Mouse (Mus musculus): Measurements from ENCODE around the gene Rpp38. TPM values are rescaled to one million over a fixed set of nuclear protein-coding genes. Genes with fewer than 3 reads are reported as not detected.
A peak's percentile ranks its signal among the peaks of the same experiment; 100 is the strongest.

Rpp38 gene
- polyA plus RNA-seq, 1 experiment from 2014 or later = 26.5 TPM

GRCm38 (mm10) chr2:3283602-3284472 is 48.6 kb downstream of the Rpp38 start, which contains the start of gene Nmt2:
Gene Nmt2, plus strand, starts transcription at chr2:3284212.
- Histone ChIP-seq H3K9ac (ENCODE audit: low read depth, low read length) (peak within 1 kb of the TSS; percentile 70), H3K9me3 (ENCODE audit: control insufficient read depth, low read length) (no peaks in the 10 kb centered on the region), H3K36me3 (ENCODE audit: control insufficient read depth, insufficient read depth, low read length) (no peaks in the 10 kb centered on the region), H3K27ac (ENCODE audit: low read depth, low read length) (peak within 1 kb of the TSS; percentile 69), H3K4me1 (ENCODE audit: control insufficient read depth, insufficient read depth, low read length) (0 out of 2 replicates have a peak, but pooled peaks cover 4% of the 10 kb centered on the region), H3K4me3 (ENCODE audit: low read length) (peak within 1 kb of the TSS; percentile 62), H3K4me2 (replicated peaks; ENCODE audit: low read depth, low read length) (peak within 1 kb of the TSS; percentile 73), H3K27me3 (ENCODE audit: control insufficient read depth, insufficient read depth, low read length) (no peaks in the 10 kb centered on the region)
- under 1% methylated on average over 82 of the region's 88 CpGs for WGBS
- ATAC-seq (ENCODE audit: low FRiP score, low TSS enrichment) = peak; percentile 97

GRCm38 (mm10) chr2:3282866-3283601 is 49.4 kb downstream of the Rpp38 start:
- Histone ChIP-seq H3K4me2 (replicated peaks; ENCODE audit: low read depth, low read length) (peak overlapping the region; percentile 44), H3K27ac (ENCODE audit: low read depth, low read length) (peak overlapping the region; percentile 68; the same call in 1 of the 2 replicates), H3K4me1 (ENCODE audit: control insufficient read depth, insufficient read depth, low read length) (0 out of 2 replicates have a peak, but pooled peaks cover 4% of the 10 kb centered on the region), H3K4me3 (ENCODE audit: low read length) (peak overlapping the region; percentile 62), H3K36me3 (ENCODE audit: control insufficient read depth, insufficient read depth, low read length) (no peaks in the 10 kb centered on the region), H3K9me3 (ENCODE audit: control insufficient read depth, low read length) (no peaks in the 10 kb centered on the region), H3K9ac (ENCODE audit: low read depth, low read length) (peak overlapping the region; percentile 37), H3K27me3 (ENCODE audit: control insufficient read depth, insufficient read depth, low read length) (no peaks in the 10 kb centered on the region)
- 8% methylated on average over 12 of the region's 12 CpGs for WGBS
- peak; percentile 0 for ATAC-seq (ENCODE audit: low FRiP score, low TSS enrichment)

- WGBS = 86% methylated on average over 4 of the region's 4 CpGs
- ATAC-seq (ENCODE audit: low FRiP score, low TSS enrichment) = no peak
Observed at GRCm38 (mm10) chr2:3281311-3281710, 51.1 kb downstream of the Rpp38 start.

More at GRCm38 (mm10) chr2:3281311-3281710, 51.1 kb downstream of the Rpp38 start:
- Histone ChIP-seq H3K9me3 (ENCODE audit: control insufficient read depth, low read length) (no peaks in the 10 kb centered on the region), H3K9ac (ENCODE audit: low read depth, low read length) (no peak overlapping the region), H3K4me3 (ENCODE audit: low read length) (no peak overlapping the region), H3K27ac (ENCODE audit: low read depth, low read length) (no peak overlapping the region), H3K36me3 (ENCODE audit: control insufficient read depth, insufficient read depth, low read length) (no peaks in the 10 kb centered on the region), H3K4me1 (ENCODE audit: control insufficient read depth, insufficient read depth, low read length) (0 out of 2 replicates have a peak, but pooled peaks cover 4% of the 10 kb centered on the region), H3K4me2 (replicated peaks; ENCODE audit: low read depth, low read length) (no peak overlapping the region), H3K27me3 (ENCODE audit: control insufficient read depth, insufficient read depth, low read length) (no peaks in the 10 kb centered on the region)

Other genes with a start within 250 kb of the Rpp38 start
- gene Fam171a1, start 218.4 kb downstream of the Rpp38 start, polyA plus RNA-seq (2014; fragmentation: Nextera tagmentation; extraction: Ambion mirVana) = 24.3 and 55.7 TPM in 2 replicates
- gene Nmt2, start 48.4 kb downstream of the Rpp38 start, polyA plus RNA-seq (2014; fragmentation: Nextera tagmentation; extraction: Ambion mirVana) = 52.1 and 54.4 TPM in 2 replicates
- gene Acbd7, start 3.5 kb upstream of the Rpp38 start, polyA plus RNA-seq (2014; fragmentation: Nextera tagmentation; extraction: Ambion mirVana) = 1.2 and 1.7 TPM in 2 replicates
- not detected in 2 replicates for gene Olah, start 64.6 kb upstream of the Rpp38 start, polyA plus RNA-seq (2014; fragmentation: Nextera tagmentation; extraction: Ambion mirVana)
- gene Meig1, start 90.0 kb upstream of the Rpp38 start, polyA plus RNA-seq (2014; fragmentation: Nextera tagmentation; extraction: Ambion mirVana) = not detected in 2 replicates
- gene Dclre1c, start 91.5 kb upstream of the Rpp38 start, polyA plus RNA-seq (2014; fragmentation: Nextera tagmentation; extraction: Ambion mirVana) = 6.2 and 7.3 TPM in 2 replicates
- 25.1 and 28.8 TPM in 2 replicates for gene Suv39h2, start 142.4 kb upstream of the Rpp38 start, polyA plus RNA-seq (2014; fragmentation: Nextera tagmentation; extraction: Ambion mirVana)
- gene Gm45902, start 180.1 kb upstream of the Rpp38 start, polyA plus RNA-seq (2014; fragmentation: Nextera tagmentation; extraction: Ambion mirVana) = 3.6 and 7.3 TPM in 2 replicates
- gene Hspa14, start 180.2 kb upstream of the Rpp38 start, polyA plus RNA-seq (2014; fragmentation: Nextera tagmentation; extraction: Ambion mirVana) = 105 and 119 TPM in 2 replicates
- gene Cdnf, start 180.4 kb upstream of the Rpp38 start, polyA plus RNA-seq (2014; fragmentation: Nextera tagmentation; extraction: Ambion mirVana) = 0.23 TPM in 1 of 2 replicates, not detected in the other
- 40.9 and 77.0 TPM in 2 replicates for gene Fam107b, start 237.8 kb upstream of the Rpp38 start, polyA plus RNA-seq (2014; fragmentation: Nextera tagmentation; extraction: Ambion mirVana)

Data from kidney, embryonic 14.5 days (tissue).